Mouse (Mus musculus) right cerebral cortex, postnatal 14 days (tissue): ENCODE measurements at regions not wholly inside any gene's neighbourhood (a gene's known extent, or its start where the extent isn't known, plus 50 kb on each side); places are given as distances from the start of the nearest gene placed in this dataset.
A peak's percentile ranks its signal among the peaks of the same experiment; 100 is the strongest.

Experiments used
- DNase-seq: peaks from one replicate; pipeline ENCODE4 v3.0.0; 2022

DNA sequence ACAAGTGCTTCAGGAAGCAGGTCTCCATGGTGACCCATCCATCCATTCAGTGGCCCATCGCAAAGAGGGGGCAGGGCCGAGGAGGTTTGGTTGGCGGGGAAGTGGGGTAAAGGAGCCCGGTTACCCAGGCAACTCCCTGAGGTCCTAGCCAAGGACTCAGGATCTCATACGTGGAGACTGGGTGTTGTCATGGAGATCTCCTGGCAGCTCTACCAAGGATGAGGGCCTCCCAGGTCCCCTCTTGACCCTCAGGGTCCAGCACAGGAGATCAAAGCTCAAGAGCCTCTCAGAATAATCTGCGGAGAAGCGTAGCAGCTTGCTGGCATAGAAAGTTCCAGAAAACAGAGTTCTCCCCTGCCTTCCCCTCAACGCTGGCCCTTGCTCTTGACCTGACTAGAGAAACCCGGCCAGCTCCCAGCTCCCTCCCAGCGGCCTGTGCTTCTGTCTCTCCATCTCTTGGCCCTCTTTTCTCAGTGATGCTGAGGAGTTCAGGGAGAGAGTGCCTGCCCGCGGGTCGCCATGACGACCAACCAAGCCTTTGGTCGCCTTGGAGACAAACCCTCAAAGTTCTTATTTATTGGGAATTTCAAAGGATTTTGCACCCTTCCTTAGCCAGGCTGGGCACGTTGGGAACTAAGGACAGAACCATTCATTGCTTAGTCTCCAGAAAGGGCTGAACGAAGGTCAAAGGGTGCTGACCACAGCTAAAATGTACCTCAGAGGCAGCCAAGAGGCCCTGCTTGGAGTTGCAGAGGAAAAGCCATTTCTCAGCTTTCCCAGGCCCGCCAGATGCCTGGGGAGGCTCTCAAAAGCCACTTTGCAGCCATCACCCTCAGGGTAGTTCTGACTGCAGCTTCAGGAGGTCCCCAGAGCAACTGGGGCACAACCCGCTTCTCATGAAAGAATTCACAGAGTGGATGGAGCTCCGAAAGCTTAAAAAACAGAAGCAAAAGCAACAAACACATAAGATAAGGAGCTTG is 60.0 kb downstream of the Ubiad1 start:
- peak; percentile 76 for DNase-seq

DNA sequence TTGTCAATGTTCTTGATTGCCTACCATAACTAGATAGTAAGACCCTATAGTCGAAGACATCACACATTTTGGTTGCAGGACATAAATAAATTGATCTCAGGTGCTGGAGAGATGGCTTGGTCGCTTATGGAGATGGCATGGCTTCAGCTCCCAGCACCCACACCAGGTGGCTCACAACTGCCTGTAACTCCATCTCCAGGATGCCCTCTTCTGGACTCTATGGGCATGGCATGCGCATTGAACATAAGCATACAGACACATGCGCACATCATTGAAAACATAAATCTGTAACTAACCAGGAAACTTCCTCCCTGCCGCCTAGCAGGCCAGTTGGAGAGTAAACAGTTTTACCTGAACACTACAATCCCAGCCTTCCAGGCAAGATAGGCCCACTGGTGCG is 64.0 kb downstream of the Ubiad1 start:
- no peak for DNase-seq

DNA sequence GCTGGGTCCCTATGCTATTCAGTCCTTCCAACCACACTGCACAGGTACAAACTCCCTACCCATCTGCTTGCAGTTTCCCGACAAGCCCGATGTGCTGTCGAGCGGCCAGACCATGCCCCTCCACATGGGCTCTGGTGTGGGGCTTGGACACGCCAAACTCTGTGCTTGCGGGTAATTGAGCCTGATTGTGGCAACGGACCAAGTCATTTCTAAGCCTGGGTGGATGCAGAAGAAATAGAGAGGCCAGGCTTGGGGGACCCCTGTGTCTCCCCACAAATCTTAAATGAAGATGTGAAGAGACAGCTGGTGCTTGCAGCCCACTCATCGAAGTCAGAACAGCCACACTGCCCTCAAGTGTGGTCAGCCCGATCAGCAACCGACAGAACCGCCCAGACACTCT is 66.1 kb downstream of the Ubiad1 start:
- DNase-seq: no peak

DNA sequence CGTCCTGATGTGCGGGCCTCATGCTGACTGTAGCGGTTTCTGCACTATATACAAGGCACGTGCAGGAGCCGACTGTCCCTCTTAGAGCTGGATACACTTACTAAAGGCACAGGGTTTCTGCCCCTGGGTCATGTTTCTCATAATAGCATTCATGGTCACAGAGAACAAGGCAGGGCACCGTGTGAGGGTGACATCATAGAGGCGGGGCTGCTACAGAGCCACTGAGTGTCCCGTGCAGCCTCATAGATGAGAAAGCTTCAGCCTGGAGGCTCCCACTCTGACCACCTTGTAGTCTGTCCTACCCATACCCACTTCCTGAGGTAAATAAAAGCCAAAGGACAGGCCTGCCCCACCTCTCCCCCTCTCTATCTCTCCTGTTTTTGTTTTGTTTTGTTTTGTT is 67.2 kb downstream of the Ubiad1 start:
- DNase-seq: no peak

DNA sequence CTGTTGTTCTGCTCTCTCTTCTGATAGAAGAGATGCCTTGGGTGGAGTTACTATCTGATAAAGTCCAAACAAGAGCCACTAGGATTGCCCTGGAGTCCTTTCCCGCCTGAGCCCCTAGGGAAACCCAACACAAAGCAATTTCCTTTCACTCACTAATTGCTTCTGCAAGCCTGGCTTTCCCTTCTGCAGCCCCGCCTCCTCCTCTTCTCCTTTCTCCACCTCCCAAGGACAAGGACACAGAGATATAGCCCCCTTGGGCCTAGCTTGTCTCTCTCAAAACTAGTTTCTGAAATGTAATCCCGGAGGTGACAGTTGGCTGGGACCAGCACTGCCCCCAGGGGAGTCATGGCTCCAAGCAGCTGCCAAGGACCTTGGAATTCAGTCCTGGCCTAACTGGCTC is 68.1 kb downstream of the Ubiad1 start:
- DNase-seq: no peak

DNA sequence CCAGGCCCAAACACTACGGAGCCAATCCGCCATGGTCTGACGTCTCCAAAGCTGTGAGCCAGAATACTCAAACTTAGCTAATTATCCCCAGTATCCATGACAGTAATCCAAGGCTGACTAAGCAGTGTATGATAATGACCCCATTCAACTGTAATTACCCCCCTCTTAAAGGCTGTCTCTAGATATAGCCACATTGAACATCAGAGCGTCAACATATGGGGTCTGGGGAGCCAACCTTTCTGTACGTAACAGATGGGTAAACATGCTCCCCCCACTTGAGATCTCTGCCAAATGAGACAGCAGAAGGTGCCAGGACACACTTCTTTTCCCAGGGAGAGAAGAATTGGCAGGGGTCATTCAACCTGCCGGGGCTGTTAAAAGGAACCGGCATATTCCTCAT is 73.1 kb downstream of the Ubiad1 start:
- DNase-seq: no peak

DNA sequence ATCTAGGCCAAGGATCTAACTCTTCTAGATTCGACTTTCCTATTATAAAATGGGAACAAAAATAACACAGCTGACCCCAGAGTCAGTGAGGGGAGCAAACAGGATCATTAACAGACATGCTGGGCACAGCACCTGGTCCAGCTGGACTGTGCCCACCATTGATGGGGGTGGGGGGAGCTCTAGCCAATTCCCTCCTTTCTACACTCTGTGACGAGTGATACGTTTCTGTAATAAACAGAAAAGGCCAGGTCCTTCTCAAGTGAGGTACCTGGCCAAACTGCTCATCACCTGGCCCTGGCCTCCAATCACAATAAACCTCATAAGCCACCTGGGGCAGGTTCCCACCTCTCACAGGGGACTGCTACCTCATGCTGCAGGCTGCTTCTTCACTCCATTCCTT is 76.9 kb downstream of the Ubiad1 start:
- no peak for DNase-seq

DNA sequence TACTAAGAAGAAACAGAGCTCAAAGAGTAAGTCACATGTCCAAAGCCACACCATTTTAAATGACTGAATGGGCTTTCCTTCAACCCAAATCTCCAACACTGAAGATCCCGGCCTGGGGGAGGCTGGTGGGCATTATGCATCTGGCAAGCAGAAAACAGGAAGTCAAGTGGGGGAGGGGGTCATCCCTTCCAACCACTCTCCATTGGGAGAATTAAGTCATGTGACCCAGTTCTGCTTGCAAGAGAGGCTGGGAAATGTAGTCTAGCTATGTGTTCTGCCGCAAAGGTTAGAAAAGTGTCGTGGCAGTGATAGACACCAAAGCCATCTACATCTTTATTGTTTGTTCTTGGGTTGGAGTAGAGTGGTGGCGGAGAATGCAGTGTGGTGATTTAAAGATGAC is 78.0 kb upstream of the Disp3 start:
- no peak for DNase-seq

DNA sequence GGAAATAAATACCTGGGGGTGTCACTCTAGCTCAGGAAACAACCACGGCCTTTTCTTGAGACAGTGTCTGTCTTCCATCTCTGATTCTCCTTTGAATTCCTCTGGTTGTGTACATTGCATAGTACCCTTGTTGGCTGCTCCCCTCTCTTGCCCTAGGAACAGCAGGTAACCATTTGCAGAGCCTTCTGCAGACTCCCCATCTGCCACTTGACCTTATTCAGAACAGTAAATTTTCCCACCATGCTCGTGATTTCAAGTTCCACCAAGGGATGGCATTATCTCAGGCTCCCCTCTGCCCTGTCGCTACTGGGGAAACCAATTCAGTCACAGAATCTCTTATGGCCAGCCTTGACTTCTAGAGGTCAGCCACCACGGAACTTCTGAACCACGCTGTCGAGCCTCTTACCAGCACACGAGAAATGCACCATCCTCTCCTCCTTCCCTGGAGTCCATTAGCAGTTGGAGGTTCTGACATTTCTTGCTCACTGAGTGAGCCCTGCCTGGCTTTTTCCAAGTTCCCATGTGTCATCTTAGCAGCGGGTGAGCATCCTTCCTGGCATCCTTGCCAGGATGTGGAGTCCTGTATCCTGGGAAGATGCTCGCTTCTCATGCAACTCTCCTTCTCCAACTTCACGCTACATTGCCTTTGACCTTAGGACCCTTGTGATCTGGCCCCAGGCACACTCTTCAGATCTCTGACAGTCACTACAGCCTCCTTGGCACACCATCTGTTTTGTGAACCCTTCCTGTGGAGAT is 75.8 kb upstream of the Disp3 start:
- no peak for DNase-seq

DNA sequence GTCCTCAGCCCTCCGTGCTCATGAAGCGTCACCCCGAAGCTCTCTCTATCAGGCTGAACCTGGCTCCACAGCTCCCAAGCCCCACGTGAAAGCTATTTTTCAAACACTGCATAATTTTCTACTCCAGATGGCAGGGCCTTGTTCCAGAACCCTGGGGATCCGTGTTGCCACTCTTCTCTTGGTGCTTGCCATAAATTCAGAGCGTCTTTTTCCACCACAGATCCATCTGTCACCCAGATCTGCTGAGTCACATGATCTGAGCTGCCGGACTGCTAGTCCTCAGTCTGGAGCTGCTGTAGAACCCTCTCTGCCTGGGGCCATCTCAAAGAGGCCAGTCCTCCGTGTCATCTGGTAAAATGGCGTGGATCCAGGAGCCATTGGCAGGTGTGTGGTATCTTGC is 73.2 kb upstream of the Disp3 start:
- DNase-seq: peak; percentile 41

DNA sequence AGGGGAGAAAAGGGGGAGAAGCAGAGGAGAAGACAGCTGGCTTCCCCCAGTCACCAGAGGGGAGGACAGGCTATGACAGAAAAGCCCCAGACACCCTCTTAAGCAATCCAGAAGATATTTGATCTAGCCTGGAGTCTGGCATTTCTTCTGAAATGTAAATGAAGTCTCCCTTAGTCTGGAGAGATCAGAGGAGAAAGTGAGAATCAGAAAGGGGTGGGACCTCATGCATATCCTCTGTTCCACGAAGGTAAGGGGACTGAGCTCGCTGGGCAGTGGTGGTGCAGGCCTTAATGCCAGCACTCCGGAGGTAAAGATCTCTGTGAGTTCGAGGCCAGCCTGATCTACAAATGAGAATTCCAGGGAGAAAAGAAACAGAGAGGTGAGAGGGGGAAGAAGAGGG is 70.6 kb upstream of the Disp3 start:
- no peak for DNase-seq

DNA sequence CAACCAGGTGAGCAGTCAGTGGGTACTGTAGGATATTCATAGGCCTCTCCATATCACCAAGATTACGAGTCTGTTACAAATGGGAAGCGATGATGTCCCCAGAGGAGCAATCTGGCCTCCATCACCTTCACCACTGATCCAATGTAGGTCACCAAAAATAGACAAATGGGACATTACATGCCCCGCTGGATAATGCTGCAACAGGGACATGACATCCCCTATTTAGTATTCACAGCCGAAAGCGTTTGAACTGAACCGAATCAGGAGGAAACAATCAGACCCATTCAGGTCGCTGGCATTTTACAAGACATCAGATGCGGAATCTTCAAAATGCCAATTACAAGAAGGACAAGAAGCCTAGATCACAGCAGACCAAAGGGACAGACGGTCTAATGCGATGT is 69.5 kb upstream of the Disp3 start:
- DNase-seq: no peak

DNA sequence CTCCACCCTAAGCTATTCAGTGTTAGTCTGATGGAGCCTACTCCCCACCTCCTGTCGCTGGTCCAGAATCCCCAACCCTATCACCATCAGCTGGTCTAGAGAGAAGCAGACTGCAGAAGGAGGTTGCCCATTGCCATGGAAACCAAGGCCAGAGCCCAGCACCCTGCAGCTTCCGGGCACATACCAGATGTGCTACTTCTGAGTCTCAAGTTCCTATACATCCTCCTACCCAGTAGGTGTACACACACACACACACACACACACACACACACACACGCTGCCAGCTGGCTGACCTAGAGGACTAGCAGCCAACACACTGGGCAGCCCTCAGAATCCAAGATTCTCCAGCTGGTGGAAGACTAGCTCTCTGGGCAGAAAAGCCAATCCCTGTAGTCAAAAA is 68.9 kb upstream of the Disp3 start:
- DNase-seq: peak; percentile 26

DNA sequence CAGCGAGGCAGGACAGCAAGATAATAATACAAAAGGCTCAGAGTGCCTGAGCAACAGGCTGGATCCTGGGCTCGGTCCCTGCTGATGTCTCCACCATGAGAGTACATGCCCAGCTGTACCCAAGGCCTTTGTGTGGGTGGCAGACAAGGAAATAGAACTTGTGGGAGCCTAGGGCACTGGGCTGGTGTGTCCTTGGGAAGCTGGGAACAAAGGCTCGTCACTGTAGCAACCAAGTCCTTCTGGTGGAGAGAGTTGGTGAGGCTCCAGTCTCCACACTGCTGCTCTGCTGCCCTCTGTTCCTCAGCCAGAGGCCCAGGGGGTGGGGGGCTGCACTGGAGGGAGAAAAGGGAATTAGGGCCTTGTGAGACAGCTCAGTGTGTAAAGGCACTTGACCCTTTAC is 66.2 kb upstream of the Disp3 start:
- no peak for DNase-seq

DNA sequence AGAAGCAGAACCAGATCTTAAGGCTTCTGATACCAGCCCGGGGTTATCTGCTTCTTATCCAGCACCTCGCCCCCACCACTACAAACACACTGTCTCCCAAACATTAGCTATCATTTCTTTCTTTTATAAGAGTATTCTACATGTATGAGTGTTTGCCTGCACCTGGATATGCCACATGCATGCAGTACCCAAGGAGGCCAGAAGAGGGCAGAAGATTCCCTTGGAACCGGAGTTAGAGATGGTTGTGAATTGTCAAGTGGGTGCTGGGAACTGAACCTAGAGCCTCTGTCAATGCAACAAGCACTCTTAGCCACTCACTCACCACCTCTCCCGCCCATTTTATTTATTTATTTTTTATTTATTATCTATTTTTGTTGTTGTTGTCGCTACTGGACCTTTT is 64.9 kb upstream of the Disp3 start:
- DNase-seq: no peak

DNA sequence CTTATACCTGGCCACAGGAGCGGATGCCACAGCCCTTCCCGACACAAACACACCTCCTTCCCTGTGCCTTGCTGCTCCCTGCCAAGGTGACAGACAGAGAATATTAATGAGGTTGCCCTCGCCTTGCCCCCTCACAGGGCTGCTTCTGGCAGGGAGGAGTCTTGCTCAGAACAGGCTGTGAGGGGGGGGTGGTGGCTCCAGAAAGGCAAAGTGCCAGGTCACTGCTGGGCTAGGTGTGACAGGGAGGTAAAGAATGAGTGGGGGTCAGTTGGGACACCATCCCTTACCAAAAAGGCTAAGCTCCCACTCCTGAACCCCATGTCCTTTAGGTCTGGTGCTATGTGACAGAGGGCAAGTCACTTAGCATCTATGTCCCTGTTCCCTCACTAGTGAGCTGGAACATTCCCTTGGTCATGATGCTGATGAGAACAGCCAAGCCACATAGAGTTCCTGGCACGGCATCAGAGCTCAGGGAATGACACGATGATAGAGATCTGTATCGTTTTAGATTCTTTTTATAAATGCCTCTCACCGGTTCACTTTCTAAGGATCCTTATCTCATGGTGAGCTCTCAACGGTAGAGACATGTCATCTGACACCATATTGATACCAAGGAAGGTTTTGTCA is 53.9 kb upstream of the Disp3 start:
- no peak for DNase-seq

DNA sequence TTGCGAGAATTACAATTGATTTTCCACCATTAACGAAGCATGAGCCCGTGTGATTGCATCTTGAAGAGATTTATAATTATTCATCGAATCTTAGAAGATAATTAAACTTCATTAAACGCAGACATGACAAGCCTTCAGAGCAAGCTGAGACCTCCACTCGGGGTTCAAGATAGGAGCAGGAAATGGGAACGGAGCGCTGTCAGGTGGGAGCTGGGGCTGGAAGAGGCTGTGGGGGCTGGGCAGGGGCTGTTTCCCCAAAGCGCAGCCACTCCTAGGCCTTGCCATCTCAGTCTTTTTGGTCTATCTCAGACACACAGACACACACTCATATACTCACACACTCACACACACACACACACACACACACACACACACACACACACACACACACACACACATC is 52.6 kb upstream of the Disp3 start:
- no peak for DNase-seq

DNA sequence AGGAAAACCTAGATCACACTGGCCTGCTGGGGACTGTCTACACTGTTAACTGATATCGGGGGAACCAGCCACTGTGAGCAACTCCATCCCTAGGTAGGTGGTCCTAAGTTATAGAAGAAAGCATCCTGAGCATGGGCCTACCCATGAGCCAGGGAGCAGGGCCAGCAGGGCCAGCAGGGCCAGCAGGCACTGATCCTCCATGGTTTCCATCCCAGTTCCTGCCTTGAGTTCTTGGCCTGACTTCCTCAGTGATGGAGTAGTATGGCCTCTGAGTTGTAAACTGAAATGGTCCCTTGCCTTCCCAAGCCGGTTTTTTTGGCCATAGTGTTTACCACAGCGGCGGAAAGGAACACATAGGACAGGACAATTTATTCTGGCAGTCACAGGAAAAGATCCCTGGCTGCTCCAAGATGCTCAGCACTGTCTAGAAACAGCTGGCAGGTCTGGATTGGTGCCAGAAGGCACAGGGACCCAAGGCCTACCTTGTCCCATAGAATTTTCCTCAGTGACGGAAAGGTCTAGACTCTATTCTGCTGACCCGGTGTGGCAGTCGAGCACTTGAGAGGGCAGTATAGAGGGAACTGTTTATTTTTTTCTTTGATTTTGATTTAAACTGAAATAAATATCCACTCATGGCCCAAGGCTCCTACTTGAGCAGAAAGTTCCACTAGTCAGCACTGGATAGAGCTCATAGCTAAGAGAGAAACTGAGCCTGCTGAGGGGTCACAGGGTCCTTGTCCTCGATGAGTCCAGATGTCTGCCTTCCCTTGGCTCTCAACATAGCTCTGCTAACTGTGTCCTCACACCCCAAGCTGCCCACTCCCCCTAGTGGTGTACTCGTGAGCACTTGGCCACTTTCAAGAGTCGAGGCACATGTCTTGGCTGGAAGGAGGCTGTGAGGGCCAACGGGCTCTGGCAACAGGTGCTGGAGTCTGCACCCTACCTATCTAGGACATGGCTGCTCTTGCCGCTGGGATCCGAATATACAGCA is 50.4 kb upstream of the Disp3 start:
- peak; percentile 51 for DNase-seq
